Mouse (Mus musculus) lung, postnatal 0 days (tissue): ENCODE measurements around the gene Cdk2ap2. TPM values are rescaled to one million over a fixed set of nuclear protein-coding genes. Genes with fewer than 3 reads are reported as not detected.

ENCODE experiments used
- ATAC-seq: fragments of 200-750 bp; cut with Nextera tagmentation; 2 replicates; pipeline ENCODE4 v1.8.0; 2017; ENCODE audit warnings: moderate library complexity
- DNase-seq: peaks from one replicate; pipeline ENCODE4 v3.0.0-alpha.2; 2016; ENCODE audit warnings: low spot score
- H3K27ac ChIP-seq: fragments of 300-500 bp; sonication (generic); 2 replicates; pipeline ENCODE4 v1.5.1; 2014; ENCODE audit warnings: antibody characterized with exemption, mild to moderate bottlenecking, low read length, mixed read lengths
- H3K27me3 ChIP-seq: fragments of 300-500 bp; sonication (generic); replicated peaks from 2 replicates; pipeline ENCODE4 v1.6.1; 2014; ENCODE audit warnings: low read length, mixed read lengths; ENCODE audit not compliant: insufficient read depth
- H3K36me3 ChIP-seq: fragments of 300-500 bp; sonication (generic); 2 replicates; pipeline ENCODE4 v1.6.1; 2014; ENCODE audit warnings: low read length, mixed read lengths; ENCODE audit not compliant: insufficient read depth
- H3K4me1 ChIP-seq: fragments of 300-500 bp; sonication (generic); 2 replicates; pipeline ENCODE4 v1.6.1; 2014; ENCODE audit warnings: antibody characterized with exemption, low read depth, low read length, mixed read lengths; ENCODE audit not compliant: insufficient read depth
- H3K4me2 ChIP-seq: fragments of 300-500 bp; sonication (generic); replicated peaks from 2 replicates; pipeline ENCODE4 v1.6.1; 2014; ENCODE audit warnings: low read depth, mild to moderate bottlenecking, low read length, moderate library complexity, mixed read lengths
- H3K4me3 ChIP-seq: fragments of 300-500 bp; sonication (generic); 2 replicates; pipeline ENCODE4 v1.5.1; 2014; ENCODE audit warnings: low read depth, low read length
- H3K9ac ChIP-seq: fragments of 300-500 bp; sonication (generic); replicated peaks from 2 replicates; pipeline ENCODE4 v1.6.1; 2014; ENCODE audit warnings: low read depth, mild to moderate bottlenecking
- H3K9me3 ChIP-seq: fragments of 300-500 bp; sonication (generic); 2 replicates; pipeline ENCODE4 v1.6.1; 2016; ENCODE audit warnings: low read length, mixed read lengths
- CTCF ChIP-seq: IDR thresholded peaks from 2 replicates; pipeline ENCODE4 v1.5.1; 2016; ENCODE audit warnings: antibody characterized with exemption, mild to moderate bottlenecking
- EP300 ChIP-seq: IDR thresholded peaks from 2 replicates; pipeline ENCODE4 v1.6.1; 2016; ENCODE audit warnings: antibody characterized with exemption, mild to moderate bottlenecking, control low read depth
- whole genome bisulfite sequencing: fragments of 180-500 bp; shearing (Covaris S2); extraction: QIAGEN DNeasy Blood & Tissue Kit; methylation state at CpG from one replicate; pipeline ENCODE4 v1.1.7; 2014; 5-methylcytosine and 5-hydroxymethylcytosine counted together
- polyA plus RNA-seq: library from polyadenylated mRNA; unstranded; fragments of >200 nt; fragmentation: Nextera tagmentation; extraction: Ambion mirVana; gene quantifications from 2 replicates; pipeline ENCODE4 v1.2.1, GENCODE M21; 2015

Cdk2ap2 gene
- polyA plus RNA-seq, 1 experiment from 2014 or later, result 154 TPM

- Histone ChIP-seq H3K4me1 (peaks cover 19% of the 10 kb centered on the region; the same call in 1 of the 2 replicates), H3K4me2 (peak overlapping the region; percentile 55), H3K27me3 (peaks cover 3% of the 10 kb centered on the region; the same call in 1 of the 2 replicates), H3K27ac (peak overlapping the region; percentile 94), H3K9me3 (no peaks in the 10 kb centered on the region), H3K4me3 (peak overlapping the region; percentile 53), H3K9ac (peak overlapping the region; percentile 35; the same call in 1 of the 2 replicates), H3K36me3 (no peaks in the 10 kb centered on the region)
- TF ChIP-seq CTCF (no peak), EP300 (peak; percentile 55; the same call in 1 of the 2 replicates)
- DNase-seq, result peak; percentile 95
- 1% methylated on average over 21 of the region's 21 CpGs for WGBS
- peak; percentile 62 for ATAC-seq
Measured at GRCm38 (mm10) chr19:4097441-4097825, 451 bp downstream of the Cdk2ap2 start.

- DNase-seq, result peak; percentile 28
- Histone ChIP-seq H3K4me3 (no peak overlapping the region), H3K27ac (peak overlapping the region; percentile 94), H3K4me2 (0 out of 2 replicates have a peak overlapping the region, but pooled peaks have one; percentile 55), H3K36me3 (no peaks in the 10 kb centered on the region), H3K4me1 (peaks cover 19% of the 10 kb centered on the region; the same call in 1 of the 2 replicates), H3K27me3 (peaks cover 3% of the 10 kb centered on the region; the same call in 1 of the 2 replicates), H3K9me3 (no peaks in the 10 kb centered on the region), H3K9ac (no peak overlapping the region)
- 67% methylated on average over 13 of the region's 13 CpGs for WGBS
- ATAC-seq, result no peak
- TF ChIP-seq CTCF, result no peak
- TF ChIP-seq EP300, result no peak
Measured at GRCm38 (mm10) chr19:4098426-4098825, 1.4 kb downstream of the Cdk2ap2 start.

GRCm38 (mm10) chr19:4099056-4099455 is 2.1 kb downstream of the Cdk2ap2 start:
- Histone ChIP-seq H3K9me3 (no peaks in the 10 kb centered on the region), H3K9ac (0 out of 2 replicates have a peak overlapping the region, but pooled peaks have one; percentile 32), H3K27me3 (peaks cover 3% of the 10 kb centered on the region; the same call in 1 of the 2 replicates), H3K4me1 (peaks cover 19% of the 10 kb centered on the region; the same call in 1 of the 2 replicates), H3K27ac (peak overlapping the region; percentile 94), H3K4me2 (peak overlapping the region; percentile 76), H3K36me3 (no peaks in the 10 kb centered on the region), H3K4me3 (0 out of 2 replicates have a peak overlapping the region, but pooled peaks have one; percentile 50)
- WGBS, result 10% methylated on average over 9 of the region's 9 CpGs
- ATAC-seq (peak; percentile 39), DNase-seq (peak; percentile 97)
- TF ChIP-seq CTCF (peak; percentile 100), EP300 (no peak)

GRCm38 (mm10) chr19:4099837-4100717 is 3.1 kb downstream of the Cdk2ap2 start, which contains the start of gene Pitpnm1:
Gene Pitpnm1 (plus strand): TSS chr19:4099998.
- no peak for TF ChIP-seq EP300
- no peak for TF ChIP-seq CTCF
- peak; percentile 13; the same call in 1 of the 2 replicates for ATAC-seq

GRCm38 (mm10) chr19:4100718-4101261 is 3.8 kb downstream of the Cdk2ap2 start:
- peak overlapping the region; percentile 76 for H3K4me2 ChIP-seq
- H3K36me3 ChIP-seq, result no peaks in the 10 kb centered on the region
- TF ChIP-seq CTCF (no peak), EP300 (no peak)
- peaks cover 19% of the 10 kb centered on the region; the same call in 1 of the 2 replicates for H3K4me1 ChIP-seq
- whole genome bisulfite sequencing, result 2% methylated on average over 51 of the region's 52 CpGs
- ATAC-seq (no peak), DNase-seq (no peak)
- peak overlapping the region; percentile 50 for H3K4me3 ChIP-seq
- H3K9me3 ChIP-seq, result no peaks in the 10 kb centered on the region
- peak overlapping the region; percentile 32 for H3K9ac ChIP-seq
- H3K27me3 ChIP-seq, result peaks cover 3% of the 10 kb centered on the region; the same call in 1 of the 2 replicates
- no peak overlapping the region for H3K27ac ChIP-seq

More at GRCm38 (mm10) chr19:4099837-4100717, 3.1 kb downstream of the Cdk2ap2 start, which contains the start of gene Pitpnm1:
- Histone ChIP-seq H3K4me2 (peak within 1 kb of the TSS; percentile 76), H3K4me3 (peak within 1 kb of the TSS; percentile 50), H3K9me3 (no peaks in the 10 kb centered on the region), H3K27ac (peak within 1 kb of the TSS; percentile 94), H3K36me3 (no peaks in the 10 kb centered on the region), H3K4me1 (peaks cover 19% of the 10 kb centered on the region; the same call in 1 of the 2 replicates), H3K27me3 (peaks cover 3% of the 10 kb centered on the region; the same call in 1 of the 2 replicates), H3K9ac (peak within 1 kb of the TSS; percentile 32)
- DNase-seq, result peak; percentile 82
- 1% methylated on average over 48 of the region's 53 CpGs for WGBS

- Histone ChIP-seq H3K27ac (no peak overlapping the region), H3K27me3 (peaks cover 3% of the 10 kb centered on the region; the same call in 1 of the 2 replicates), H3K9me3 (no peaks in the 10 kb centered on the region), H3K4me2 (no peak overlapping the region), H3K36me3 (no peaks in the 10 kb centered on the region), H3K9ac (no peak overlapping the region), H3K4me1 (peaks cover 19% of the 10 kb centered on the region; the same call in 1 of the 2 replicates), H3K4me3 (no peak overlapping the region)
- DNase-seq, result no peak
- TF ChIP-seq EP300, result no peak
- no peak for TF ChIP-seq CTCF
- ATAC-seq, result no peak
- WGBS, result 75% methylated on average over 6 of the region's 6 CpGs
Measured at GRCm38 (mm10) chr19:4101466-4101865, 4.5 kb downstream of the Cdk2ap2 start.
